Mouse (Mus musculus): ENCODE data around the gene Pus7l.

The Pus7l gene

GRCm38 (mm10) chr15:94478706-94479105 lies 64.6 kb downstream of the Pus7l start:
- no peak for DNase-seq (ENCODE audit: low read depth, low spot score)

GRCm38 (mm10) chr15:94477287-94477686 lies 66.1 kb downstream of the Pus7l start:
- no peak for DNase-seq (ENCODE audit: low read depth, low spot score)

GRCm38 (mm10) chr15:94475975-94476374 lies 67.4 kb downstream of the Pus7l start:
- DNase-seq (ENCODE audit: low read depth, low spot score), result no peak

All from brain, embryonic 18.5 days (tissue).